Mouse (Mus musculus) kidney, adult 18-20 months (tissue): ENCODE results near the gene Ctsj.
"Not testable (repeated sequence)": the region's sequence is repeated elsewhere in the genome, so short reads cannot be mapped to it uniquely, and the experiment has no call there.

Experiments
- DNase-seq: peaks from one replicate; pipeline ENCODE4 v3.0.0; 2021

Gene Ctsj

DNA sequence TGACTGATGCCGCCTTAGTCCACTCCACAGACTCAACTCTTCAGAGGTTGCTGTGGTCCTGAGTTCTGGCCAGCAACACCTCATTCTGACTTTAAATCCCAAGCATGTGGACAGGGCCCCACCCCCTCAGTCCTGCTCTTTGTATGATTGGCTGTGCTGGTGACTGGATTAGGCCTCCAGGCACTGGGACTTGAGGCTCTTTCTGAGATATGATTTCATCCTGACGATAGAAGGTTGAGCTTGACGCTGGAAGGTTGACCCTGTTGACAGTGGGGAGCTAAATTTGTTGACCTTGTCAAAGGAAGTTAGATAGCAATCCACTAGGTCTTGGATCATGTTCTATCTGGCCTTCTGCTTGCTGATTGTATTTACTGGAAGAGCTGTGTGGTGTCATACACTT, at the start of gene Ctsj:
Ctsj (minus strand) TSS at position 101 of the 400 bp plus-strand sequence.
- DNase-seq, result no peak

DNA sequence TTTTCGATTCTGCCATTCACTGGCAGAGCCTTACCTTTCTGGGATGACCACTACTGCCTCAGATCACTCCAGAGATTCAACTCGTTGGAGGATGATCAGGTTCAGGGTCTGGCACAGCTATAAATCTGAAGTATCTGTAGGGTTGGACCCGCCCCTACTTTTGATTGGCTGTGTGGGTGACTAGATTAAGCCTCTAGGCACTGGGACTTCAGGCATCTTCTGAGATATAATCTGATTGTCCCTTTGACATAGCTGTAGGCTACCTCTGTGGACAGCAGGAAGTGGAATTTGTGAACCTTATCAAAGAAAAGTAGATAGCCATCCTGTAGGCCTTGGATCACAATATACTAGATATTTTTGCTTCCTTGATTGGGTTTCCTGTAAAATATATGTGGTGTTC, 34.8 kb upstream of the Ctsj start, which contains the start of gene Ctsq:
Ctsq (minus strand) TSS at position 101 of the 400 bp plus-strand sequence.
- DNase-seq, result no peak

DNA sequence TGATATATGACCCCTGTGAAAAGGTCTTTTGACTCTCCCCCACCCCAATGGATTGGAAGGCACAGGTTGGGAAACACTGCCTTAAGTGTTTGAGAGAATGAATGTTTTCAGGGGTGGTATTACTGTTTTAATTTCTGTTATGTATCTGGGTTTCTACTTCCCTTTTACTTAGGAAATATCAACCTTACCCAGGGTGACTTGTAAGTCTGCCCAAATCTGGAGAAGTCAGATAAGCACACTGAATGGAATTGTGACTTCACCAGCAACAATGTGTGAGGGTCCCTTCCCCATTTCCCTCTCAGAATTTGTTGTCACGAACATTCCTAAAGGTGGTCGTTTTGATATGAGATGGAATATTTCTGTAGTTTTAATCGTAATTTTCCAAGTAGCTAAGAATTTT, 17.0 kb upstream of the Ctsj start:
- DNase-seq, result no peak

DNA sequence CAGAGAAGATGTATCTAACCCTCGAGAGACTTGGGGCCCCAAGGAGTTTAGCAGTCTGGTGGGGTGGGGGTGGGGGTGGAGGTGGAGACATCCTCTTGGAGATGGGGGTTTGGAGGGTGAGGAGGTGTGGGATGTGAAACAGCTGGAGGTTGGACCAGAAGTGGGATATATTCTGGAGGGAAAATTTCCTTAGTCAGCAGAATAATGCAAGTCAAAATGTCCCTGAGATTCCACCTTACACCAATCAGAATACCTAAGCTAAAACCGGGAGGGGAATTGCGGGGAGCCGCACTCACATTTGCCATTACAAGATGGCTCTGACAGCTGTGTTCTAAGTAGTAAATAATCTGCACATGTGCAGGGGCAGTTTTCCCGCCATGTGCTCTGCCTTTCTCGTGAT, 16.1 kb upstream of the Ctsj start:
- no peak for DNase-seq

DNA sequence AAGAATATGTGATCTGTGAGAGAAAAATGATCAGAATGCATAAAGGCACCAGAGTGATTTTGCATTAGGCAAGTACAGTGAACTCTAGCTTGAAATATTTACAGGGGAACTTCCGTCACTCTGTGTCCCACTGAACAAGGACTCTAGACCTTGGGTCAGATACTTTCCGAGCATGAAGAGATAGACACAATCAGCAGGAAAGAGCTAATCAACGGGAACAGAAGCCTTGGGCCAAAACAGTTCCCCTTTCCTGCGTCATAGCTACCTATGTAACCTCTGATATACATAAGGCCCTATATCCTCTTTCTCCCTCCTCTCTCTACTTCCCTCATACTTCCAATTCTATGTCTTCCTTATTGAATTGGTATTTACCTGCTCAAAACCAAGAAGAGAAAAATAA, 4.4 kb upstream of the Ctsj start:
- no peak for DNase-seq

DNA sequence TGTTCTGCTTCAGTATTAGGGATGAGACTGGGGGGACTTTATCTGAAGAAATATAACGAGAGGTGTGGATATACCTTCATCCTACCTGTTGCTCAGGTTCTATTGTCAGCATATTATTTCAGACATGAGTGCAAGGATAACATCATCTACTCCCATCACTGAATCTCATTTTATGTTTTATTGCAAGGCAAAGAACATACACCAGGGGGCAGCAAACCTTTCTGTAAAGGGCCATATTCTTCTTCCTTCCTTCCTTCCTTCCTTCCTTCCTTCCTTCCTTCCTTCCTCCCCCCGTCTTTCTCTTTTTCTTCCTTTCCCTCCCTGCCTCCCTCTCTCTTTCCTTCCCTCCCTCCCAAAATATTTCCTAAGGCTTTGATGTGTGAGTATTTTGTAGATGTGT, 8.2 kb downstream of the Ctsj start:
- DNase-seq, result no peak

DNA sequence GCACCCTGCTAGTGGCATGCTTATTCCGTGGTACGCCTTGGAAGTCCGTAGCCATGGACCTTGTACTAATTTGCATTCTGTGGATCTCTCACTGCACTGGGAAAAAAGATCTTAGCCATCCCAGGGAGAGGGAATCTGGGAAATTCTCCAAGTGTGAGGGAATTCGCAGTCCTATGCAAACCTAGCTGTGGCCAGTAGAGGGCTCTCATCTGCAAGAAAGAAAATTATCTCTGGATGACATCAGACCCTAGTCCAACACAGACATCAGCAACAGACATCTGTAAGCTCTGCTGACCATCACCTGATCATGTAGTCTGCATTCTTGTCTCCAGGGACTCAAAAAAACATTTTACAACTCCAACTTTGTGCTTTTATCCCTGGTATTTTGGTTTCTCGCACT, 18.8 kb downstream of the Ctsj start:
- DNase-seq, result not testable (repeated sequence)

DNA sequence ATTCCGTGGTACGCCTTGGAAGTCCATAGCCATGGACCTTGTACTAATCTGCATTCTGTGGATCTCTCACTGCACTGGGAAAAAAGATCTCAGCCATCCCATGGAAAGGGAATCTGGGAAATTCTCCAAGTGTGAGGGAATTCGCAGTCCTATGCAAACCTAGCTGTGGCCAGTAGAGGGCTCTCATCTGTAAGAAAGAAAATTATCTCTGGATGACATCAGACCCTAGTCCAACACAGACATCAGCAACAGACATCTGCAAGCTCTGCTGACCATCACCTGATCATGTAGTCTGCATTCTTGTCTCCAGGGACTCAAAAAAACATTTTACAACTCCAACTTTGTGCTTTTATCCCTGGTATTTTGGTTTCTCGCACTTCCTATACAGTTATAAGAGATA, 33.4 kb downstream of the Ctsj start:
- not testable (repeated sequence) for DNase-seq

DNA sequence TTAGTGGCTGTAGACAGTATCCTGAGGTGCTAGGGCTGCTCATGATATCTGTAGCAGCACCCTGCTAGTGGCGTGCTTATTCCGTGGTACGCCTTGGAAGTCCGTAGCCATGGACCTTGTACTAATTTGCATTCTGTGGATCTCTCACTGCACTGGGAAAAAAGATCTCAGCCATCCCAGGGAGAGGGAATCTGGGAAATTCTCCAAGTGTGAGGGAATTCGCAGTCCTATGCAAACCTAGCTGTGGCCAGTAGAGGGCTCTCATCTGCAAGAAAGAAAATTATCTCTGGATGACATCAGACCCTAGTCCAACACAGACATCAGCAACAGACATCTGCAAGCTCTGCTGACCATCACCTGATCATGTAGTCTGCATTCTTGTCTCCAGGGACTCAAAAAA, 41.8 kb downstream of the Ctsj start:
- peak; percentile 10 for DNase-seq

DNA sequence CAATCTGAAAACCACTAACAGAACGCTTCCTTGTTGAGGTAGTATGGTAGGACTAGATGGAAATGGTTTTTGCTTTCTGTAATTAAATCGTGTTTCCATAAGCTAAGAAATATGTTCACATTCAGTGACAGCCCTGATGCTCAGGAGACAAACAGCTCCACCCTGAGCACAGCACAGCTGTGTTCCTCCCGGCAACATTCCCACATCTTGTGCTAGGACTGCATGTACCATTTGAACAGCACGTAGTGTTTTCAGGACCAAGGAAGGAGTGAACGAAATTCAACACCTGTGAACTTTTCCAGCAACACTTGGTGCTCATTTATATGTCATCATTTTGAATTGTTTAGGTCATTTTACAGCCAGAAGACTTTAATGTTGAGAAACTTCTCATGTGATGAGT, 44.1 kb downstream of the Ctsj start:
- DNase-seq, result no peak
